Mouse (Mus musculus) intestine, embryonic 15.5 days (tissue): Measurements from ENCODE around the gene Ghr. TPM values are rescaled to one million over a fixed set of nuclear protein-coding genes. Genes with fewer than 3 reads are reported as not detected.

Experiments
- ATAC-seq: fragments of 200-750 bp; cut with Nextera tagmentation; 2 replicates; pipeline ENCODE4 v1.8.0; 2017; ENCODE audit warnings: moderate TSS enrichment, moderate library complexity
- H3K27ac ChIP-seq: fragments of 300-500 bp; sonication (generic); 2 replicates; pipeline ENCODE4 v1.5.1; 2015; ENCODE audit warnings: mild to moderate bottlenecking, inconsistent platforms
- H3K27me3 ChIP-seq: fragments of 300-500 bp; sonication (generic); replicated peaks from 2 replicates; pipeline ENCODE4 v1.6.1; 2015; ENCODE audit warnings: inconsistent platforms
- H3K36me3 ChIP-seq: fragments of 300-500 bp; sonication (generic); 2 replicates; pipeline ENCODE4 v1.6.1; 2015; ENCODE audit warnings: inconsistent platforms
- H3K4me1 ChIP-seq: fragments of 300-500 bp; sonication (generic); replicated peaks from 2 replicates; pipeline ENCODE4 v1.6.1; 2015; ENCODE audit warnings: inconsistent platforms
- H3K4me2 ChIP-seq: fragments of 300-500 bp; sonication (generic); replicated peaks from 2 replicates; pipeline ENCODE4 v1.6.1; 2015; ENCODE audit warnings: mild to moderate bottlenecking, inconsistent platforms
- H3K4me3 ChIP-seq: fragments of 300-500 bp; sonication (generic); replicated peaks from 2 replicates; pipeline ENCODE4 v1.5.1; 2015; ENCODE audit warnings: inconsistent platforms
- H3K9ac ChIP-seq: fragments of 300-500 bp; sonication (generic); 2 replicates; pipeline ENCODE4 v1.6.1; 2015; ENCODE audit warnings: inconsistent platforms
- H3K9me3 ChIP-seq: fragments of 300-500 bp; sonication (generic); 2 replicates; pipeline ENCODE4 v1.6.1; 2016; ENCODE audit warnings: inconsistent platforms
- WGBS: fragments of 180-500 bp; shearing (Covaris S2); methylation state at CpG from one replicate; pipeline ENCODE4 v1.1.7; 2015; 5-methylcytosine and 5-hydroxymethylcytosine counted together
- polyA plus RNA-seq: library from polyadenylated mRNA; unstranded; fragments of >200 nt; fragmentation: Nextera tagmentation; extraction: Ambion mirVana; gene quantifications from 2 replicates; pipeline ENCODE4 v1.2.1, GENCODE M21; 2015

The Ghr gene
- polyA plus RNA-seq, 1 experiment from 2014 or later = 111 TPM

DNA sequence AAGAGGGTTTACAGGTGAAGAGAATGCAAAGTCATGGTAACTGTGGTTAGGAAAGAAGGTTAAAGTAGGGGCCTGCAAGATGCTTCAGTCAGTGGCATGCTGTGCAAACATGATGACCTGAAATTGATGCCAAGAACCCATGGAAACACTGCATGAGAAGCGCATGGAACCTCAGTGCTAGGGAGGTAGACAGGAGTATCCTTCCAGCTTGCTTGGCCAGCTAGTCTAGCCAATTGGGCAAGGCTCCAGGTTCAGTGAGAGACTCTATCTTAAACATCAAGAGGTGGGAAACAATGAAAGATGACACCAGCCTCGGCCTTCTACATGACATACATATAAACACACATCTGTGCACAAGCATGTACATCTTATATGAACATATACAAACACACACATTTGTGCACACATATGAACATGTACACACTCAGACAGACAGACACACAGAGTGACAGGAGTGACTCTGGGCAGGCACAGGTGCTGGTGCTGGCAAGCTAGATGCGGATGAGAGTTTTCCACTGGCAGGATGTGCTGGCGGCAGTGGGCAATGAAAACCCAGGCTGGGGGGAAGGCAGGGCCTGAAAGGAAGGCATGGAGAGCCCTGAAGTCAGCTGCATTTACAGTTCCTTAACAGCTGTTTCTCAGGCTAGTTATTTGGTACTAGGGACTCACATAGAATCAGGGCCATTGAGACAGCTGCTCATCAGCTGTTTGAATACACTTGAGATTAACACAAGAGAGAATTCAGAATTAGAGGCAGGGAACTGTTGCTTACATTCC, 241.3 kb downstream of the Ghr start:
- ATAC-seq = no peak
- WGBS = 80% methylated on average over 4 of the region's 4 CpGs

DNA sequence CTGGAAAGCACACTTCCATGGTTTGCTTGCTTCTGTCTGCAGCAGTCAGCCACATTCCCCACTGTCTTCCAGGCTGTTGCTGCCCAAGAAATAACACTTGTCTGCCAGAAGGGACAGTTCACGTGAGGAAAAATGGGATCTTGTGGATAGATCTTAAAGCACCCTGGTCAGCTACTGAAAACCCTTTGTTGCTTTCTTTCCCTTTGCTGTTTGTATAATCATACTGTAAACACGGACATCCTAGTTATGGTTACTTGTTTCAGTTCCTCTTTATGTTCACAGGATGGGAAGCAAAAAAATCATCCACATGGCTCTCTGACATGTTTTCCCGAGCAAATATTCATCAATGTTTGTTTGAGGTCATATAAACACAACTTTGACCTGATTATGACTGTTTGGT, 243.4 kb downstream of the Ghr start:
- Histone ChIP-seq H3K9me3 (no peaks in the 10 kb centered on the region), H3K36me3 (peaks cover 20% of the 10 kb centered on the region), H3K9ac (no peak overlapping the region), H3K4me1 (no peaks in the 10 kb centered on the region), H3K27me3 (no peaks in the 10 kb centered on the region), H3K4me3 (no peak overlapping the region), H3K4me2 (no peak overlapping the region), H3K27ac (no peak overlapping the region)
- WGBS = 66% methylated on average over 3 of the region's 3 CpGs
- no peak for ATAC-seq

More for the DNA sequence above, 241.3 kb downstream of the Ghr start:
- no peaks in the 10 kb centered on the region for H3K27me3 ChIP-seq
- H3K9ac ChIP-seq = no peak overlapping the region
- no peaks in the 10 kb centered on the region for H3K4me1 ChIP-seq
- no peak overlapping the region for H3K27ac ChIP-seq
- H3K4me2 ChIP-seq = no peak overlapping the region
- peaks cover 19% of the 10 kb centered on the region for H3K36me3 ChIP-seq
- H3K9me3 ChIP-seq = no peaks in the 10 kb centered on the region
- no peak overlapping the region for H3K4me3 ChIP-seq

DNA sequence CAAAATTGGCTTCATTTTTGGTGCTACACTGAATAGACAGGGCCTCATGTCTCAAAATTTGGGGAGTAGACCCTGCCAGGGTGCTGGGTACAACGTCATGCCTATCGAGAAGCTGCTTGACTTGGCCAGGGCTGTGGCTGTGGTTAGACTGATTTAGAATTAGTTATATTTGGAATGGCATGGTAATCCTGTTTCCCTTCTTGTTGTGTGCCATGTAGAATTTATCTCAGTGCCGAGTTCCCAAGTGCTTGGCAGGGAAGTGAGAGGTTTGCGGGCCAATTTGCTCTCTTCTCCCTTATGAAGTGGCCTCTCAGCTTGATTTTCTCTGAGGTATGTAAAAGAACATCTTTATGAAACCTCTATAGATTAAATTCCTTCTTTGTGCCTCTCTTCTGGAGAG, 250.8 kb downstream of the Ghr start:
- Histone ChIP-seq H3K36me3 (peaks cover 6% of the 10 kb centered on the region), H3K27ac (no peak overlapping the region), H3K27me3 (no peaks in the 10 kb centered on the region), H3K4me1 (no peaks in the 10 kb centered on the region), H3K9ac (no peak overlapping the region), H3K9me3 (no peaks in the 10 kb centered on the region), H3K4me3 (no peak overlapping the region), H3K4me2 (no peak overlapping the region)
- WGBS = 94% methylated on average over 4 of the region's 4 CpGs
- no peak for ATAC-seq

DNA sequence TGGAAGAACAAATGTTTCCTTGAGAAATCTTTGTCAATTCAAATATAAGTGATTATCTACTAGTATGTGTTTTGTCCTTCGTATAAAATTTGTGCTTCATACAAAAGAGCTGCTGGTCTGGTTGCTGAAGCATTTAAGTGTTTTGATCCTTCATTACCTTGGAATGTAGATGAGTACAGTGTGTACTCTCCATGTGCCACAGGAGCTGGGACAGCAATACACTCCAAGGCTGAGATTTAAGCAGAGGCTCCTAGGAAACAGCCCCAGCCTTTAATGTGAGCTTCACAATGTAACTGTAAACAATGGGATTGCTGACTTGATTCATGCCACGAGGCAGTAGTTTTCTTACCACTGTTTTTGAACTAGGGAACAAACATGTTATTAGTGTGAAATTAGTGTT, 251.5 kb downstream of the Ghr start:
- no peak for ATAC-seq
- Histone ChIP-seq H3K9me3 (no peaks in the 10 kb centered on the region), H3K27me3 (no peaks in the 10 kb centered on the region), H3K9ac (no peak overlapping the region), H3K36me3 (no peaks in the 10 kb centered on the region), H3K27ac (no peak overlapping the region), H3K4me1 (no peaks in the 10 kb centered on the region), H3K4me3 (no peak overlapping the region), H3K4me2 (no peak overlapping the region)
- 80% methylated on average over 2 of the region's 2 CpGs for WGBS

DNA sequence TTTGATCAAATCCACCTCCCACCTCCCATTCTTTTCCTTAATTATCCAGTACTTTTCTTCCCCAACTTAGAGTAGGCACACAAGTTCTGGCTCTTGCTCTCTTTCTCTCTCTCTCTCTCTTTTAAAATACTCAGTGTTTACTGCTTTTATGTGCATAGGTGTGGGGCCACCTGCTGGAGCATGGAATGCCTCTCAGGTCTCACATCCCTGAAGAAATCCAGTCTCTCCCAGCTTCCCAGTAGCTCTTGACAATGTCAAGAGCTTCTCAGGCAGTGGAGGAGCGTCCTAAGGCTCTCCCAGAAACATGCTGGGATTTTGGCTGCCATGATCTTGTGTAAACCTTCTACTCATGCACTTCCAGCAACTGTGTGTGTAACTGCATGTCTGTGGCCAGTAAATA, 253.0 kb downstream of the Ghr start:
- no peaks in the 10 kb centered on the region for H3K27me3 ChIP-seq
- ATAC-seq = no peak
- WGBS = 61% methylated on average over 1 of the region's 1 CpGs
- H3K4me2 ChIP-seq = no peak overlapping the region
- H3K36me3 ChIP-seq = no peaks in the 10 kb centered on the region
- no peaks in the 10 kb centered on the region for H3K4me1 ChIP-seq
- H3K9me3 ChIP-seq = no peaks in the 10 kb centered on the region
- no peak overlapping the region for H3K27ac ChIP-seq
- H3K9ac ChIP-seq = no peak overlapping the region
- no peak overlapping the region for H3K4me3 ChIP-seq

DNA sequence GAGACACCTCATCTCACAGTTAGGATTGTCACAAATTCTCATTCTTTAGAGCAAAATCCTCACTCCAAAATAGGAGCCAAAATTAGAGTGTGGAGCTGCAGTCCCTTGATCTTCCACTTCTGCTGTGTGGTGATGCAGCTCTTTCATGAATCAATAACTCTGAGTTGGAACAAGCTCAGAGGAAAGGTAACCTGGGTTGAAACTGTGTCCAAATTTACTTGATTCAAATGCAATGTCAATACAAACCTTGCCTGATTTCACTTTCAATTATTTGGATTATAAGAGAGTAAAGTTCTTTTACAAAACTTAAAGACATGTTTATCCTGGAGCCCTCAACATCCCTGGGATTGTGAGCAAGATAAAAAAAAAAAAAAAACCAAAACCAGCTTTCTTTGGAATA, 260.3 kb downstream of the Ghr start:
- H3K9me3 ChIP-seq = no peaks in the 10 kb centered on the region
- no peak overlapping the region for H3K27ac ChIP-seq
- no peak for ATAC-seq
- no peaks in the 10 kb centered on the region for H3K4me1 ChIP-seq
- H3K4me3 ChIP-seq = no peak overlapping the region
- no peaks in the 10 kb centered on the region for H3K27me3 ChIP-seq
- no peak overlapping the region for H3K4me2 ChIP-seq
- no peak overlapping the region for H3K9ac ChIP-seq
- H3K36me3 ChIP-seq = peaks cover 5% of the 10 kb centered on the region

DNA sequence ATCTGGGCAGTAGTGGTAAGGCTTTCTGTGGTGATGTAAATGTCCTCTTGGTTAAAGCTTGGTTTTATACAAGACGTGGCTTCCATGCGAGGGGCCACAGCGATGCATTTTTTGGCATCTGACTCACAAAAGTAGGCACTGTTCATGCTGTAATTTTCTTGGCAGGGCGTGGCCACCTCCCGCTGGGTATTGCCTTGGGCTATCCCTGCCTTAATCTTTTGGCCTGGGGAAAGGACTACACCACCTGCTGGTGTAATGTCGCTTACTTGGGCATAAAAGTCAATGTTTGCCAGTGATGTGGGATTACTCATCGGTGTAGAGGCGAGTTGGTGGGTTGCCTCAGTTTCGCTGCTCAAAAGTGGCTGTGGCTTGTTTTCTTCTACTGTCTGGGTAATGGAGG, 263.4 kb downstream of the Ghr start:
- no peak overlapping the region for H3K4me2 ChIP-seq
- ATAC-seq = no peak
- H3K27ac ChIP-seq = no peak overlapping the region
- H3K4me1 ChIP-seq = no peaks in the 10 kb centered on the region
- WGBS = 86% methylated on average over 9 of the region's 9 CpGs
- peaks cover 10% of the 10 kb centered on the region for H3K36me3 ChIP-seq
- no peak overlapping the region for H3K4me3 ChIP-seq
- no peaks in the 10 kb centered on the region for H3K9me3 ChIP-seq
- no peaks in the 10 kb centered on the region for H3K27me3 ChIP-seq
- H3K9ac ChIP-seq = no peak overlapping the region

DNA sequence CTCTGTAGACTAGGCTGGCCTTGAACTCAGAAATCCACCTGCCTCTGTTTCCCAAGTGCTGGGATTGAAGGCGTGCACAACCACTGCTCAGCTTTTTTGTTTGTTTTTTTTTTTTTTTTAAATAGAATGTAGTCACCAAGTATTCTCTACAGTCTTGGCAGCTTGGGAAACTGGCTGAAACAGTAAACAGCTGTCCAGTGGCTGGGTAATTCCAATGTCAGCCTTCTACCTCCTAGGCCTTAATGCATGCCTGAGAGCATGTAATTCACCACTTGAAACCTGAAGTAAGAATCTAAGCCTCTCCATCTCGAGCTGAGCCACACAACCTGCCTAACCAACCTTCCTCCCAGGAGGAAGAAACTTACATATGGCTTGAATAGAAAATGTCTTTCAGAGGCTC, 266.7 kb downstream of the Ghr start:
- peaks cover 10% of the 10 kb centered on the region for H3K36me3 ChIP-seq
- no peak for ATAC-seq
- no peak overlapping the region for H3K4me3 ChIP-seq
- no peak overlapping the region for H3K27ac ChIP-seq
- no peak overlapping the region for H3K9ac ChIP-seq
- no peak overlapping the region for H3K4me2 ChIP-seq
- H3K9me3 ChIP-seq = no peaks in the 10 kb centered on the region
- H3K27me3 ChIP-seq = no peaks in the 10 kb centered on the region
- no peaks in the 10 kb centered on the region for H3K4me1 ChIP-seq
- WGBS = 84% methylated on average over 2 of the region's 2 CpGs

DNA sequence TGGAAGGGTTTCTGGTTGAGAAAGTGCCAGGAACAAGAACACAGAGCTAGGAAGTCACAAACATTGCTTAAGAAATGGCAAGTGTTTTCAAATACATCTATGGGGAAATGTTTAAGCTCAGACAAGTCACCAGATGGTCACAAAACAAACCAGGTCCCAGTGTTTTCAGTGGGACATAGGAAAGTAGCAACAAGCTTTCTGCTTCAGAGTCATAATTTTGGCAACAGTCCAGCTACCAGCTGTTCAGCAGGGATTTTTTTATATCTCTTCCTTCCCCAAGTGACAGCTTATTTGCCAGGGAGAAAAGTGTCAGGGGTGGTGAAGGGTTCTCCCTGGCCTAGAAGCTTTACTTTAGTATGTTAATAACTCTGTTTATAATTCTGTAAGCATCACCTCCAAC, 270.4 kb downstream of the Ghr start:
- Histone ChIP-seq H3K4me2 (no peak overlapping the region), H3K36me3 (0 out of 2 replicates have a peak, but pooled peaks cover 5% of the 10 kb centered on the region), H3K9me3 (no peaks in the 10 kb centered on the region), H3K27me3 (no peaks in the 10 kb centered on the region), H3K4me1 (no peaks in the 10 kb centered on the region), H3K9ac (no peak overlapping the region), H3K27ac (no peak overlapping the region), H3K4me3 (no peak overlapping the region)
- no peak for ATAC-seq

DNA sequence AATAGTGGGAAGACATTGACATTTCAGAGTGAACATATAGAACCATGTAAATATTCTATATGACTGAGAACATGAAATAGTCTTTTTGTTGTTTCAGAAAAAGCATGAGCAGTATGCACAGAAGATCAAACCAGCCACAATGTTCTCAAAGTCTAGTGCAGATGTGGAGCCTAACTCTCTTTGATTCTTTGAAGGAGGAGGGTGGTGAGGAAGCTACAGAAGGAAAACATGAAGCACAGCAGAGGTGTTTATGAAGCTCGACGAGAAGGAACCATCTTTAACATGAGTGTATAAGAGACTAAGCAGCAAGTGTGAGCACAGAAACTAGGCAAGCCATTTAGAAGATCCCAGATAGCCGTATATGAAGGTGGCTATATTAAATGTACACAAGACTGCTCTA, 273.4 kb downstream of the Ghr start:
- WGBS = 87% methylated on average over 3 of the region's 3 CpGs
- no peaks in the 10 kb centered on the region for H3K27me3 ChIP-seq
- H3K4me3 ChIP-seq = no peak overlapping the region
- no peak overlapping the region for H3K9ac ChIP-seq
- no peaks in the 10 kb centered on the region for H3K9me3 ChIP-seq
- H3K4me1 ChIP-seq = no peaks in the 10 kb centered on the region
- H3K27ac ChIP-seq = no peak overlapping the region
- H3K36me3 ChIP-seq = no peaks in the 10 kb centered on the region
- no peak overlapping the region for H3K4me2 ChIP-seq
- ATAC-seq = no peak

DNA sequence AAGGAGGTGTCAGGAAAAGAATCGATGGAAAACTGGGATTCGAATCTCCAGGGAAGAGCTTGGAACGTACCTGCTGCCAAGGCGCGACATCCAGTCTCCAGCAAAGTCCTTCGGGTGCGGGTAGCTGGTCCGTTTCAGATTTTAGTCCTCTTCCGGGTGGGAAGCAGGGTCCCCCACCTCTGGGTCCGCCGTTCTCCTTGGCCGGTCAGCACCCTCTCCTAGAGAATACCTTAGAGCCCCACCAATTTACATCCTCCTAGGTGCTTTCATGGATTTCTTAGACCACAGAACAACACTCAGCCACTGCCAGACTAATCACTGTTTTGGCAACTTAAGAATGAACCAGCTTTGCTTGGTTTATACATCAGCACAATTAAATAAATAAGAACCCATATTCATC, 279.9 kb downstream of the Ghr start, which contains the start of gene Ccdc152:
Gene Ccdc152, minus strand, starts transcription at position 101 of the 400 bp plus-strand sequence.
- no peaks in the 10 kb centered on the region for H3K27me3 ChIP-seq
- H3K4me3 ChIP-seq = no peak within 1 kb of the TSS
- H3K9ac ChIP-seq = no peak within 1 kb of the TSS
- no peak for ATAC-seq
- no peak within 1 kb of the TSS for H3K4me2 ChIP-seq
- no peaks in the 10 kb centered on the region for H3K9me3 ChIP-seq
- H3K36me3 ChIP-seq = no peaks in the 10 kb centered on the region
- no peaks in the 10 kb centered on the region for H3K4me1 ChIP-seq
- H3K27ac ChIP-seq = no peak within 1 kb of the TSS
- WGBS = 87% methylated on average over 12 of the region's 12 CpGs

DNA sequence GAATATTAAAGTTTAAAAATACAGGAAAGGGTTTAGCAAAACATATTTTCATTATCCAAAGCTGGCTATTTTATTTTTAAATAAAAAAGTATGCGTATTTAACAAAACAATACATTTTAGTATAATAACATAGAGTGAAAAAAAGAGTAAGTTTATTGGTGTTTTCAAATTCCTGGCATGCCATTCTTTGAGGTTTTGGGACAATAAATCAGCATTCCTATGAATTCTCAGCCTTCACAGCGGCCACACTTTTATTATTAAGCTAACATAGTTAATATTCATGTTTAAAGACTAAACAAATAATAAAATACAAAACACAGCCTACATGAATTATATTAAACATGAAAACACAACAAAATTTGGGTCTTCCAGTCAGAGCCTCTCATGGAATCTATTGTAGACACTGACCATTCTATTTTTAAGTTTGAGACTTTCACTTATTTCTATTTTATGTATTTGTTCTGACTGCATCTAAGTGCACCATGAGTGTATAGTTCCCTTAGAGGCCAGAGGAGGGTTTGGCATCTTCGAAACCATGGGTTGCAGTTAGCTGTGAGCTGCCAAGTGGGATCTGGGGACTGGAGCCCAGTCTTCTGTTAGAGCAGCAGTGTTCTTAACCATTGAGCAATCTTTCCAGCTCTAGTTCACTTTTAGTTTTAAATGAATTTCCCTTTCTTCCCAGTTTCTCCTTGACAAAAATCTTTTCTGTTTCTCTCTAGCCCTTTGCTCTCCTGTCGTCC, 282.8 kb downstream of the Ghr start:
- H3K27me3 ChIP-seq = no peaks in the 10 kb centered on the region
- H3K4me3 ChIP-seq = no peak overlapping the region
- H3K36me3 ChIP-seq = no peaks in the 10 kb centered on the region
- H3K9ac ChIP-seq = no peak overlapping the region
- ATAC-seq = no peak
- 69% methylated on average over 4 of the region's 4 CpGs for WGBS
- H3K4me2 ChIP-seq = no peak overlapping the region
- H3K27ac ChIP-seq = no peak overlapping the region
- H3K9me3 ChIP-seq = no peaks in the 10 kb centered on the region
- no peaks in the 10 kb centered on the region for H3K4me1 ChIP-seq

DNA sequence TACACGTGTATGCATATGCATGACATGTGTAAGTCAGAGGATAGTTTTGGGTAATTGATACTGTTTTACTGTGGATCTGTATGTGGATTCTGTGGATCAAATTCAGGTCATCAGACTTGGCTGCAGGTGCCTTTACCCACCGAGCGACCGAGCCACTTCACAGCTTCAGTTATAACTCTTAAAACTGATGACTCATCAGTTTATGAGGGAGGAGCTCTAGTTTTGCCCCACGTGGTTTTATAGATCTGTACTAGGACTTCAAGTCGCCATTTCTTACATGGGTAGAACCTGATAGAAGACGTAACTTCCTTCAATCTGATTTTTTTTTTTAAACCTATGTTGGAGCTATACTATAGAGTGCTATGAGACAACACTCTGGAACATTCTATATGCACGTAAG, 285.7 kb downstream of the Ghr start:
- Histone ChIP-seq H3K4me2 (no peak overlapping the region), H3K4me3 (no peak overlapping the region), H3K36me3 (no peaks in the 10 kb centered on the region), H3K4me1 (no peaks in the 10 kb centered on the region), H3K9me3 (no peaks in the 10 kb centered on the region), H3K27me3 (no peaks in the 10 kb centered on the region), H3K27ac (no peak overlapping the region), H3K9ac (no peak overlapping the region)
- 84% methylated on average over 8 of the region's 8 CpGs for WGBS
- no peak for ATAC-seq
